Mouse (Mus musculus): ENCODE measurements around the gene Hormad2.

DNA sequence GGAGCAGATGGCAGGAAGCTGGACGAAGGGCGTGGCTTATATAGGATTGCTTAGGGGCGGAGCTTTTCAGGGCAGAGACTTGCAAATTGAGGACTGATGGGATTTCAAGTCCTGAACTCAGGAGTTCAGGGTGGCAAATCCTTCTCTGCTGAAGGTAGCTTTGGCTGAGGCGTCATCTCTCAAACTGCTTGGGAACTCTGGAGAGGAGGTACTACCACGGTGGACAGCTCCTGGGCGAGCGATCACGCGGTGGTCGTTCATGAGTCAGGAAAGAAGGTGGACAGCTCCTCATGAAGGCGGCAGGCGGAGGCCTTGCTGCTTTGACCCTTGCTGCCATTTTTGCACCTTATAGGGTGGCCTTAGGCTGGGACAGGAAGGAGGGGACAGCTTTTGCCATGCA, 20.2 kb upstream of the Hormad2 start:
- TF ChIP-seq POLR2A (IDR thresholded peaks at IDR 0.05; ENCODE audit: insufficient read depth, low read depth, low read length): no peak
- no peak for TF ChIP-seq CTCF (IDR thresholded peaks at IDR 0.05; ENCODE audit: insufficient read depth, low read depth, low read length)

All from olfactory bulb, adult 2 months (tissue).